Mouse (Mus musculus) forebrain, embryonic 14.5 days (tissue): ENCODE data around the gene Dcst2. TPM values are rescaled to one million over a fixed set of nuclear protein-coding genes. Genes with fewer than 3 reads are reported as not detected.
A peak's percentile ranks its signal among the peaks of the same experiment; 100 is the strongest.

Experiments used
- ATAC-seq: fragments of 200-750 bp; cut with Nextera tagmentation; 2 replicates; pipeline ENCODE4 v1.8.0; 2017; ENCODE audit warnings: mild to moderate bottlenecking, moderate library complexity
- DNase-seq: peaks from one replicate; pipeline ENCODE4 v3.0.0-alpha.2; 2015; ENCODE audit warnings: low spot score
- H3K27ac ChIP-seq: fragments of 300-500 bp; sonication (generic); 2 replicates; pipeline ENCODE4 v1.5.1; 2014; ENCODE audit warnings: low read depth, mild to moderate bottlenecking, control low read depth, low read length, moderate library complexity
- H3K27me3 ChIP-seq: fragments of 300-500 bp; sonication (generic); replicated peaks from 2 replicates; pipeline ENCODE4 v1.6.1; 2014; ENCODE audit warnings: low read length, control low read depth, mixed read lengths; ENCODE audit not compliant: control insufficient read depth, insufficient read depth
- H3K36me3 ChIP-seq: fragments of 300-500 bp; sonication (generic); 2 replicates; pipeline ENCODE4 v1.6.1; 2014; ENCODE audit warnings: low read length, control low read depth; ENCODE audit not compliant: control insufficient read depth, insufficient read depth
- H3K4me1 ChIP-seq: fragments of 300-500 bp; sonication (generic); 2 replicates; pipeline ENCODE4 v1.6.1; 2014; ENCODE audit warnings: antibody characterized with exemption, low read length, control low read depth; ENCODE audit not compliant: control insufficient read depth, insufficient read depth
- H3K4me2 ChIP-seq: fragments of 300-500 bp; sonication (generic); 2 replicates; pipeline ENCODE4 v1.6.1; 2014; ENCODE audit warnings: mild to moderate bottlenecking, control low read depth, low read length
- H3K4me3 ChIP-seq: fragments of 300-500 bp; sonication (generic); 2 replicates; pipeline ENCODE4 v1.5.1; 2014; ENCODE audit warnings: low read depth, low read length, control low read depth
- H3K9ac ChIP-seq: fragments of 300-500 bp; sonication (generic); 2 replicates; pipeline ENCODE4 v1.6.1; 2014; ENCODE audit warnings: mild to moderate bottlenecking, low read length, control low read depth, moderate library complexity
- H3K9me3 ChIP-seq: fragments of 300-500 bp; sonication (generic); replicated peaks from 2 replicates; pipeline ENCODE4 v1.6.1; 2016; ENCODE audit warnings: low read length, control low read depth, mixed read lengths; ENCODE audit not compliant: control insufficient read depth
- WGBS: fragments of 180-500 bp; shearing (Covaris S2); extraction: QIAGEN DNeasy Blood & Tissue Kit; methylation state at CpG from one replicate; pipeline ENCODE4 v1.1.7; 2014; 5-methylcytosine and 5-hydroxymethylcytosine counted together
- polyA plus RNA-seq: library from polyadenylated mRNA; unstranded; fragments of >200 nt; fragmentation: Nextera tagmentation; extraction: Ambion mirVana; gene quantifications from 2 replicates; pipeline ENCODE4 v1.2.1, GENCODE M21; 2014

Dcst2 gene
- polyA plus RNA-seq, 1 experiment from 2014 or later, result 0.08 TPM

GRCm38 (mm10) chr3:89386438-89387420 lies 25.0 kb downstream of the Dcst2 start:
- Histone ChIP-seq H3K4me3 (no peak overlapping the region), H3K4me1 (peaks cover 12% of the 10 kb centered on the region; the same call in 1 of the 2 replicates), H3K9ac (no peak overlapping the region), H3K27me3 (no peaks in the 10 kb centered on the region), H3K4me2 (no peak overlapping the region), H3K27ac (no peak overlapping the region), H3K9me3 (no peaks in the 10 kb centered on the region), H3K36me3 (no peaks in the 10 kb centered on the region)
- 52% methylated on average over 17 of the region's 17 CpGs for WGBS
- ATAC-seq (no peak), DNase-seq (no peak)

GRCm38 (mm10) chr3:89387632-89388031 lies 25.9 kb downstream of the Dcst2 start:
- Histone ChIP-seq H3K4me1 (peaks cover 21% of the 10 kb centered on the region), H3K36me3 (no peaks in the 10 kb centered on the region), H3K4me3 (no peak overlapping the region), H3K9ac (no peak overlapping the region), H3K9me3 (no peaks in the 10 kb centered on the region), H3K27me3 (peaks cover 8% of the 10 kb centered on the region; the same call in 1 of the 2 replicates), H3K27ac (no peak overlapping the region), H3K4me2 (no peak overlapping the region)
- ATAC-seq (no peak), DNase-seq (no peak)
- WGBS, result 76% methylated on average over 11 of the region's 11 CpGs

- 61% methylated on average over 11 of the region's 11 CpGs for WGBS
- DNase-seq, result peak; percentile 30
- no peak overlapping the region for H3K4me3 ChIP-seq
Observed at GRCm38 (mm10) chr3:89388134-89388881, 26.5 kb downstream of the Dcst2 start.

GRCm38 (mm10) chr3:89388901-89389740 lies 27.3 kb downstream of the Dcst2 start:
- 68% methylated on average over 6 of the region's 6 CpGs for WGBS
- H3K27ac ChIP-seq, result no peak overlapping the region
- no peaks in the 10 kb centered on the region for H3K9me3 ChIP-seq
- H3K9ac ChIP-seq, result no peak overlapping the region
- H3K4me1 ChIP-seq, result peaks cover 29% of the 10 kb centered on the region
- no peak; the same call in 1 of the 2 replicates for ATAC-seq
- no peak overlapping the region for H3K4me2 ChIP-seq
- DNase-seq, result peak; percentile 84
- no peak overlapping the region for H3K4me3 ChIP-seq
- H3K36me3 ChIP-seq, result no peaks in the 10 kb centered on the region
- H3K27me3 ChIP-seq, result peaks cover 8% of the 10 kb centered on the region; the same call in 1 of the 2 replicates

More at GRCm38 (mm10) chr3:89388134-89388881, 26.5 kb downstream of the Dcst2 start:
- Histone ChIP-seq H3K27ac (no peak overlapping the region), H3K27me3 (peaks cover 8% of the 10 kb centered on the region; the same call in 1 of the 2 replicates), H3K36me3 (no peaks in the 10 kb centered on the region), H3K4me1 (peaks cover 26% of the 10 kb centered on the region), H3K9me3 (no peaks in the 10 kb centered on the region), H3K4me2 (no peak overlapping the region), H3K9ac (no peak overlapping the region)
- peak; percentile 22; the same call in 1 of the 2 replicates for ATAC-seq

- Histone ChIP-seq H3K4me3 (no peak overlapping the region), H3K4me2 (no peak overlapping the region), H3K9me3 (no peaks in the 10 kb centered on the region), H3K27me3 (peaks cover 9% of the 10 kb centered on the region), H3K27ac (no peak overlapping the region), H3K4me1 (peaks cover 36% of the 10 kb centered on the region), H3K9ac (no peak overlapping the region), H3K36me3 (no peaks in the 10 kb centered on the region)
- ATAC-seq (no peak), DNase-seq (peak; percentile 22)
- WGBS, result 50% methylated on average over 5 of the region's 5 CpGs
Observed at GRCm38 (mm10) chr3:89390111-89390515, 28.3 kb downstream of the Dcst2 start.

- no peak overlapping the region for H3K27ac ChIP-seq
- H3K4me2 ChIP-seq, result peak overlapping the region; percentile 99
- WGBS, result 10% methylated on average over 19 of the region's 19 CpGs
- no peaks in the 10 kb centered on the region for H3K9me3 ChIP-seq
- peaks cover 44% of the 10 kb centered on the region for H3K4me1 ChIP-seq
- peaks cover 16% of the 10 kb centered on the region for H3K27me3 ChIP-seq
- peak overlapping the region; percentile 66 for H3K9ac ChIP-seq
- peak overlapping the region; percentile 36 for H3K4me3 ChIP-seq
- DNase-seq (no peak), ATAC-seq (no peak)
- H3K36me3 ChIP-seq, result no peaks in the 10 kb centered on the region
Observed at GRCm38 (mm10) chr3:89390699-89391662, 29.2 kb downstream of the Dcst2 start.

GRCm38 (mm10) chr3:89391663-89392511 lies 30.1 kb downstream of the Dcst2 start:
- Histone ChIP-seq H3K27ac (no peak overlapping the region), H3K4me1 (peaks cover 44% of the 10 kb centered on the region), H3K4me2 (peak overlapping the region; percentile 99), H3K9ac (peak overlapping the region; percentile 66), H3K4me3 (peak overlapping the region; percentile 36), H3K36me3 (no peaks in the 10 kb centered on the region), H3K27me3 (peaks cover 18% of the 10 kb centered on the region), H3K9me3 (no peaks in the 10 kb centered on the region)
- under 1% methylated on average over 56 of the region's 56 CpGs for WGBS
- no peak for ATAC-seq
- peak; percentile 33 for DNase-seq
